Mouse (Mus musculus): ENCODE results near the gene Cep41.

Cep41 gene

GRCm38 (mm10) chr6:30624763-30625162 lies 68.8 kb downstream of the Cep41 start:
- no peak for DNase-seq (ENCODE audit: low spot score)

GRCm38 (mm10) chr6:30621986-30622389 lies 71.6 kb downstream of the Cep41 start:
- DNase-seq (ENCODE audit: low spot score), result no peak

GRCm38 (mm10) chr6:30620994-30621393 lies 72.6 kb downstream of the Cep41 start:
- DNase-seq (ENCODE audit: low spot score), result no peak

GRCm38 (mm10) chr6:30620591-30620990 lies 73.0 kb downstream of the Cep41 start:
- no peak for DNase-seq (ENCODE audit: low spot score)

GRCm38 (mm10) chr6:30619606-30620005 lies 73.9 kb downstream of the Cep41 start:
- DNase-seq (ENCODE audit: low spot score), result no peak

- DNase-seq (ENCODE audit: low spot score), result no peak
Measured at GRCm38 (mm10) chr6:30618735-30619134, 74.8 kb downstream of the Cep41 start.

- no peak for DNase-seq (ENCODE audit: low spot score)
Measured at GRCm38 (mm10) chr6:30617959-30618590, 75.5 kb downstream of the Cep41 start.

- no peak for DNase-seq (ENCODE audit: low spot score)
Measured at GRCm38 (mm10) chr6:30617020-30617958, 76.3 kb downstream of the Cep41 start.

- DNase-seq (ENCODE audit: low spot score), result no peak
Measured at GRCm38 (mm10) chr6:30616491-30616941, 77.0 kb downstream of the Cep41 start.

GRCm38 (mm10) chr6:30615741-30616140 lies 77.8 kb downstream of the Cep41 start:
- no peak for DNase-seq (ENCODE audit: low spot score)

GRCm38 (mm10) chr6:30614251-30614650 lies 79.3 kb downstream of the Cep41 start:
- no peak for DNase-seq (ENCODE audit: low spot score)

- DNase-seq (ENCODE audit: low spot score), result no peak
Measured at GRCm38 (mm10) chr6:30611212-30611611, 82.3 kb downstream of the Cep41 start.

GRCm38 (mm10) chr6:30610710-30611109 lies 82.8 kb downstream of the Cep41 start, which contains the start of gene Cpa5:
Gene Cpa5, plus strand, starts transcription at chr6:30611010.
- no peak for DNase-seq (ENCODE audit: low spot score)

GRCm38 (mm10) chr6:30605672-30606071 lies 87.9 kb downstream of the Cep41 start:
- no peak for DNase-seq (ENCODE audit: low spot score)

- no peak for DNase-seq (ENCODE audit: low spot score)
Measured at GRCm38 (mm10) chr6:30605111-30605510, 88.4 kb downstream of the Cep41 start.

GRCm38 (mm10) chr6:30604342-30604867 lies 89.1 kb downstream of the Cep41 start:
- no peak for DNase-seq (ENCODE audit: low spot score)
